Mouse (Mus musculus) hindbrain, embryonic 11.5 days (tissue): ENCODE data around the gene Cldn16. TPM values are rescaled to one million over a fixed set of nuclear protein-coding genes. Genes with fewer than 3 reads are reported as not detected.

Experiments used
- ATAC-seq: fragments of 200-750 bp; cut with Nextera tagmentation; 2 replicates; pipeline ENCODE4 v1.8.0; 2017; ENCODE audit warnings: mild to moderate bottlenecking, moderate TSS enrichment, moderate library complexity; ENCODE audit not compliant: low FRiP score
- DNase-seq: peaks from one replicate; pipeline ENCODE4 v3.0.0-alpha.2; 2015; ENCODE audit warnings: low spot score
- H3K27ac ChIP-seq: fragments of 300-500 bp; sonication (generic); 2 replicates; pipeline ENCODE4 v1.5.1; 2014; ENCODE audit warnings: mild to moderate bottlenecking, low read depth, low read length
- H3K27me3 ChIP-seq: fragments of 300-500 bp; sonication (generic); 2 replicates; pipeline ENCODE4 v1.6.1; 2014; ENCODE audit warnings: mild to moderate bottlenecking, low read length, moderate library complexity, mixed read lengths; ENCODE audit not compliant: control insufficient read depth, insufficient read depth
- H3K36me3 ChIP-seq: fragments of 300-500 bp; sonication (generic); 2 replicates; pipeline ENCODE4 v1.6.1; 2014; ENCODE audit warnings: mild to moderate bottlenecking, low read length, moderate library complexity, mixed read lengths; ENCODE audit not compliant: control insufficient read depth, insufficient read depth
- H3K4me1 ChIP-seq: fragments of 300-500 bp; sonication (generic); replicated peaks from 2 replicates; pipeline ENCODE4 v1.6.1; 2014; ENCODE audit warnings: low read length, mixed read lengths; ENCODE audit not compliant: control insufficient read depth, insufficient read depth
- H3K4me2 ChIP-seq: fragments of 300-500 bp; sonication (generic); replicated peaks from 2 replicates; pipeline ENCODE4 v1.6.1; 2014; ENCODE audit warnings: mild to moderate bottlenecking, low read depth, low read length
- H3K4me3 ChIP-seq: fragments of 300-500 bp; sonication (generic); 2 replicates; pipeline ENCODE4 v1.5.1; 2014; ENCODE audit warnings: low read depth, low read length
- H3K9ac ChIP-seq: fragments of 300-500 bp; sonication (generic); 2 replicates; pipeline ENCODE4 v1.6.1; 2014; ENCODE audit warnings: low read depth, low read length
- H3K9me3 ChIP-seq: fragments of 300-500 bp; sonication (generic); 2 replicates; pipeline ENCODE4 v1.6.1; 2016; ENCODE audit warnings: low read length; ENCODE audit not compliant: control insufficient read depth
- WGBS: fragments of 180-500 bp; shearing (Covaris S2); extraction: QIAGEN DNeasy Blood & Tissue Kit; methylation state at CpG from one replicate; pipeline ENCODE4 v1.1.7; 2014; 5-methylcytosine and 5-hydroxymethylcytosine counted together
- polyA plus RNA-seq: library from polyadenylated mRNA; unstranded; fragments of >200 nt; fragmentation: Nextera tagmentation; extraction: Ambion mirVana; gene quantifications from 2 replicates; pipeline ENCODE4 v1.2.1, GENCODE M21; 2014

Cldn16 gene
- not detected in 2 replicates for polyA plus RNA-seq

GRCm38 (mm10) chr16:26462835-26463234 is at the start of gene Cldn16:
Gene Cldn16, plus strand, starts transcription at chr16:26463135.
- 84% methylated on average over 7 of the region's 7 CpGs for WGBS
- Histone ChIP-seq H3K4me2 (no peak within 1 kb of the TSS), H3K9me3 (no peaks in the 10 kb centered on the region), H3K4me3 (no peak within 1 kb of the TSS), H3K36me3 (no peaks in the 10 kb centered on the region), H3K4me1 (no peaks in the 10 kb centered on the region), H3K27ac (no peak within 1 kb of the TSS), H3K9ac (no peak within 1 kb of the TSS), H3K27me3 (no peaks in the 10 kb centered on the region)
- ATAC-seq, result no peak
- DNase-seq, result no peak

DNA sequence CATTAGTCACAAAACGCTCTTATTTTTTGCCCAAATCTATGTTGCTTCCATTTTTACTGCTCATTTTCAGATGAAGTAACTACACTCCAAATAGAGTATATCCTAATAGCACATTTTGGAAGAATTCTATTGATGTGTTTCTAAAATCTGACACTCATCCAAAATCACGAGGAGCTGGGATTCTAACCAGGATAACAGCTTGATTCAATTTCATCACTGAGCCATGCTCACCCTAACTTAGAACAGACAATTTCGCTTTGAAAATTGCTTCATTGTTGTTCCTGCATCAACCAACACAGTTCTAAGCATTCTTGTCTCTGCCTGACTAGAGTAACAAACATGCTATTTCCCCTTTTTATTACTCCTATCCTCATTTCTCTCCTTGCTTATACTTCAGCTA is 44.3 kb upstream of the Cldn16 start:
- Histone ChIP-seq H3K36me3 (no peaks in the 10 kb centered on the region), H3K27me3 (no peaks in the 10 kb centered on the region), H3K27ac (no peak overlapping the region), H3K4me3 (no peak overlapping the region), H3K9ac (no peak overlapping the region), H3K4me1 (no peaks in the 10 kb centered on the region), H3K9me3 (no peaks in the 10 kb centered on the region), H3K4me2 (no peak overlapping the region)
- ATAC-seq (no peak), DNase-seq (no peak)
- WGBS, result 88% methylated on average over 3 of the region's 3 CpGs

DNA sequence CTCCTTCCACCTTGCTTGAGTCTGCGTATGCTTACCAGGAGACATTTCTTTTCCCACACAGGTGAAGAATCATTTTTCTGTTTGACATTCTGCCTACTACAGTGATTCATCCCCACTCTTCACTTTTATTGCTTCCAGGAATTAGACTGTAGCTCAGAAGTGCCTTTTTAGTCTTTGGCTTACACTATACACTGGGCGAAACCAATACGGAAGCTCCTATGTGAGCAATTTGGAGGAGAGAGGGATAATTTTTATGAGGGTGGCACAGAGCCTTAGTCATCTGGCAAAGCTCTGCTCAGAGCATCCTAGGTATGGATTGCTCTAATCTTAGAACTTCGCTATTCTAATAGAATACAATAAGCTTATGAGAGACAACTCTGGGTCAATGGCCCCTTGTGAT is 40.9 kb upstream of the Cldn16 start:
- H3K9ac ChIP-seq, result no peak overlapping the region
- no peak overlapping the region for H3K4me3 ChIP-seq
- no peaks in the 10 kb centered on the region for H3K4me1 ChIP-seq
- DNase-seq (no peak), ATAC-seq (no peak)
- WGBS, result 95% methylated on average over 4 of the region's 4 CpGs
- H3K4me2 ChIP-seq, result no peak overlapping the region
- H3K9me3 ChIP-seq, result no peaks in the 10 kb centered on the region
- H3K27me3 ChIP-seq, result no peaks in the 10 kb centered on the region
- no peak overlapping the region for H3K27ac ChIP-seq
- no peaks in the 10 kb centered on the region for H3K36me3 ChIP-seq

- no peak overlapping the region for H3K27ac ChIP-seq
- no peak overlapping the region for H3K4me3 ChIP-seq
- DNase-seq, result no peak
- no peaks in the 10 kb centered on the region for H3K9me3 ChIP-seq
- ATAC-seq, result no peak
- no peak overlapping the region for H3K9ac ChIP-seq
- H3K4me1 ChIP-seq, result no peaks in the 10 kb centered on the region
- H3K27me3 ChIP-seq, result no peaks in the 10 kb centered on the region
- H3K36me3 ChIP-seq, result no peaks in the 10 kb centered on the region
- H3K4me2 ChIP-seq, result no peak overlapping the region
- WGBS, result 87% methylated on average over 3 of the region's 3 CpGs
Measured at GRCm38 (mm10) chr16:26430246-26430645, 32.7 kb upstream of the Cldn16 start.

DNA sequence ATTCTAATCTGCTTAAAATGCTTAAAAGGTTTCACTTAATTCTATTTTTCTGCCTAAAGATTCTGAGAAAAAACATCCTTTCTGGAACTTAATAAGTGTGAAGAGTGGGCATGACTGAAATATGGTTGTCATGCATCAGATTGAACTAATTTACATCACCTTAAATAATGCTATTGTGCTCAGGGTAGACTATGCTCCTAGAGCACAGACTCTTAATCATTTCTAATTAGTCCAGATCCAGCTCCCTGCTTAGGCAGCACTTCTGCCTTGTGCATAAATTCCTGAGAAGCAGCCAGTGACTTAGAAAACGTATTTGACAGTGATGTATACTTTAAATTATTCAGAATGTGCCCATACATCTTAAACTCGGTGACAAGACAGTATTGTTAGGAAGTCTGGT is 29.4 kb upstream of the Cldn16 start:
- ATAC-seq (no peak), DNase-seq (no peak)

DNA sequence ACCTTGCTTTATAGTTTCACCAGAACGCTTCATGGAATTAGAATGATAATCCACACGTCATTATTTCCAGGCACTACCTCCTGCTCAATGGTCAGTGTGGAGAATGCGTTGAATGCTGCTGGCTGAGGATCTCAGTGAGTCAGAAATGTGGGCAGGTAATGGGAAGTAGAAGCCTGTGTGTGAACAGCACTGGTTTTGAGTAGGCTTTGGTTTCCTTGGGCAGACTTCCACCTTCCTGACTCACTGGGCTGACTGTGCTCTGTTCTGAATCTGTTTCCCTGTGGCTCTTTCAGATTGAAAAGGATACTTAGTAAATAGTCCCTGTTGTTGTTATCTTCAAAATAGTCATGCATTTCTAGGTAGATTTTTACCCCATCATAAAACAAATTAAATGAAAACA is 22.9 kb upstream of the Cldn16 start:
- H3K27me3 ChIP-seq, result no peaks in the 10 kb centered on the region
- DNase-seq, result no peak
- H3K9me3 ChIP-seq, result no peaks in the 10 kb centered on the region
- H3K36me3 ChIP-seq, result no peaks in the 10 kb centered on the region
- H3K4me2 ChIP-seq, result no peak overlapping the region
- no peak for ATAC-seq
- H3K9ac ChIP-seq, result no peak overlapping the region
- no peaks in the 10 kb centered on the region for H3K4me1 ChIP-seq
- 89% methylated on average over 3 of the region's 3 CpGs for WGBS
- no peak overlapping the region for H3K4me3 ChIP-seq
- no peak overlapping the region for H3K27ac ChIP-seq

More for the DNA sequence above, 29.4 kb upstream of the Cldn16 start:
- Histone ChIP-seq H3K27ac (no peak overlapping the region), H3K9me3 (no peaks in the 10 kb centered on the region), H3K36me3 (no peaks in the 10 kb centered on the region), H3K4me3 (no peak overlapping the region), H3K4me1 (no peaks in the 10 kb centered on the region), H3K9ac (no peak overlapping the region), H3K4me2 (no peak overlapping the region), H3K27me3 (no peaks in the 10 kb centered on the region)
- WGBS, result 48% methylated on average over 2 of the region's 2 CpGs

DNA sequence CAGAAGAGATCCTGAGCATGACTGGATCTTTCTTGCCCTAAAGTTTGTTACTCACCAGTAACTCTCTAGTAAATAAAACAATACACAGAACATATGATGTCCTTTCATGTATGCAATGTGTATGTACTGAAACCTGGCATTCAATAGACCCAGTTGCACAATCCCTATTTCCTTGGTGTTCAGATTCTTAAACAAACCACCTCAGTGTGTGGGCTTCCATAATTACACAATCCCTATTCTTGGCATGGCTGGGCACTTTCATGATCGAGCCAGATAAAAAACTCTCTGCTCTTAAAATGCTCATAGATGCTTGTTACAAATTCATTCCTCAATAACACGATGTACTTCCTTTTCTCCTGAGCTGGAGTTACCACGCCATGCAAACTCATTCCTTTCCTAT is 21.8 kb upstream of the Cldn16 start:
- Histone ChIP-seq H3K4me3 (no peak overlapping the region), H3K27ac (no peak overlapping the region), H3K27me3 (no peaks in the 10 kb centered on the region), H3K9ac (no peak overlapping the region), H3K4me1 (no peaks in the 10 kb centered on the region), H3K4me2 (no peak overlapping the region), H3K36me3 (no peaks in the 10 kb centered on the region), H3K9me3 (no peaks in the 10 kb centered on the region)
- DNase-seq (no peak), ATAC-seq (no peak)
- 87% methylated on average over 3 of the region's 3 CpGs for WGBS

- DNase-seq (no peak), ATAC-seq (no peak)
- Histone ChIP-seq H3K4me2 (no peak overlapping the region), H3K4me1 (no peaks in the 10 kb centered on the region), H3K36me3 (no peaks in the 10 kb centered on the region), H3K27ac (no peak overlapping the region), H3K4me3 (no peak overlapping the region), H3K9ac (no peak overlapping the region), H3K27me3 (no peaks in the 10 kb centered on the region), H3K9me3 (no peaks in the 10 kb centered on the region)
Measured at GRCm38 (mm10) chr16:26444843-26445242, 18.1 kb upstream of the Cldn16 start.

DNA sequence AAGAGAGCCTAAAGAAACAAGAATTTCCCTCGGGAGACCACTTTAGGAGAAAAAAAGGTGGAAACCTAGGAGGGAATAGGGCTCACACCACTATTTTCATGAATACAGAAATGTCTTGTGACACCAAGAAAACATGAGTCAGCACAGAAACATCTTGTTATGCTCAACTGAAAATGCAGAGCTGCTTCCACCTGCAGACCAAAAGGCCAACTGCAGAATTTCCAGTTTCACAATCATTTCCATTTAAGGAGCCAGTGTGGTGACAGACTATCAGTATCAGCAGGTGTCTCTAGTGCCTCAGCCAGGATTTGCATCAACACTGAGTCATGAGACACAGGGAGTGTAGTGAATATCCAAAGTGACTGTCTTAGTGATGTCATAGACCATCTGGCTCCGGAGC is 15.3 kb upstream of the Cldn16 start:
- H3K4me1 ChIP-seq, result no peaks in the 10 kb centered on the region
- no peak overlapping the region for H3K9ac ChIP-seq
- H3K27me3 ChIP-seq, result no peaks in the 10 kb centered on the region
- H3K27ac ChIP-seq, result no peak overlapping the region
- H3K36me3 ChIP-seq, result no peaks in the 10 kb centered on the region
- ATAC-seq, result no peak
- no peak overlapping the region for H3K4me2 ChIP-seq
- H3K9me3 ChIP-seq, result no peaks in the 10 kb centered on the region
- 78% methylated on average over 2 of the region's 2 CpGs for WGBS
- DNase-seq, result no peak
- no peak overlapping the region for H3K4me3 ChIP-seq
